Mouse (Mus musculus) frontal cortex, postnatal 36 days (tissue): ENCODE results near the gene Gm5148.

ENCODE experiments used
- DNase-seq, 2 experiments: peaks; one replicate each; pipeline ENCODE4 v3.0.0; 2022; ENCODE audit warnings: low spot score in 2 of 2

The Gm5148 gene

GRCm38 (mm10) chr3:37738171-37738950 is 14.1 kb upstream of the Gm5148 start:
- no peak for DNase-seq

- DNase-seq = peak; percentile 51 to 59
Measured at GRCm38 (mm10) chr3:37737407-37737806, 13.1 kb upstream of the Gm5148 start.

- no peak for DNase-seq
Measured at GRCm38 (mm10) chr3:37735166-37735565, 10.9 kb upstream of the Gm5148 start.

- DNase-seq = no peak
Measured at GRCm38 (mm10) chr3:37729142-37729541, 4.9 kb upstream of the Gm5148 start.

- DNase-seq = no peak
Measured at GRCm38 (mm10) chr3:37728112-37729100, 4.1 kb upstream of the Gm5148 start.

GRCm38 (mm10) chr3:37727392-37727791 is 3.1 kb upstream of the Gm5148 start:
- no peak for DNase-seq

- DNase-seq = no peak
Measured at GRCm38 (mm10) chr3:37726501-37727140, 2.3 kb upstream of the Gm5148 start.

- no peak for DNase-seq
Measured at GRCm38 (mm10) chr3:37724946-37725735, 851 bp upstream of the Gm5148 start.

- peak; percentile 30 to 49 for DNase-seq
Measured at GRCm38 (mm10) chr3:37723662-37724170, 574 bp downstream of the Gm5148 start.

GRCm38 (mm10) chr3:37723061-37723521 is 1.2 kb downstream of the Gm5148 start:
- DNase-seq = peak in 1 of 2 experiments; percentile 6

- DNase-seq = peak; percentile 9 to 23
Measured at GRCm38 (mm10) chr3:37722487-37723060, 1.7 kb downstream of the Gm5148 start.

- DNase-seq = no peak
Measured at GRCm38 (mm10) chr3:37716992-37717391, 7.3 kb downstream of the Gm5148 start.

GRCm38 (mm10) chr3:37715734-37716133 is 8.6 kb downstream of the Gm5148 start:
- DNase-seq = no peak

GRCm38 (mm10) chr3:37712501-37712900 is 11.8 kb downstream of the Gm5148 start:
- DNase-seq = no peak

GRCm38 (mm10) chr3:37711639-37712038 is 12.7 kb downstream of the Gm5148 start:
- DNase-seq = no peak

GRCm38 (mm10) chr3:37707801-37708200 is 16.5 kb downstream of the Gm5148 start:
- DNase-seq = no peak

GRCm38 (mm10) chr3:37706439-37706838 is 17.9 kb downstream of the Gm5148 start:
- DNase-seq = no peak

GRCm38 (mm10) chr3:37705436-37705835 is 18.9 kb downstream of the Gm5148 start:
- no peak for DNase-seq

GRCm38 (mm10) chr3:37704701-37705279 is 19.5 kb downstream of the Gm5148 start:
- DNase-seq = no peak

- no peak for DNase-seq
Measured at GRCm38 (mm10) chr3:37703066-37703465, 21.2 kb downstream of the Gm5148 start.
